Mouse (Mus musculus) liver, embryonic 14.5 days (tissue): ENCODE results near the gene Alkbh7. TPM values are rescaled to one million over a fixed set of nuclear protein-coding genes. Genes with fewer than 3 reads are reported as not detected.

ENCODE experiments used
- ATAC-seq: fragments of 200-750 bp; cut with Nextera tagmentation; 2 replicates; pipeline ENCODE4 v1.8.0; 2017; ENCODE audit warnings: moderate number of reproducible peaks, mild to moderate bottlenecking, moderate library complexity; ENCODE audit not compliant: insufficient read depth
- DNase-seq, 3 experiments: peaks; one replicate each; pipeline ENCODE4 v3.0.0-alpha.2; 2012 to 2013; ENCODE audit warnings: low read depth in 3 of 3, low spot score in 3 of 3
- H3K27ac ChIP-seq: fragments of 300-500 bp; sonication (generic); 2 replicates; pipeline ENCODE4 v1.5.1; 2014; ENCODE audit warnings: moderate library complexity, mild to moderate bottlenecking, control low read depth, inconsistent platforms
- H3K27me3 ChIP-seq: fragments of 300-500 bp; sonication (generic); 2 replicates; pipeline ENCODE4 v1.6.1; 2014; ENCODE audit warnings: mild to moderate bottlenecking, low read length, moderate library complexity; ENCODE audit not compliant: control insufficient read depth, insufficient read depth
- H3K36me3 ChIP-seq: fragments of 300-500 bp; sonication (generic); replicated peaks from 2 replicates; pipeline ENCODE4 v1.6.1; 2014; ENCODE audit warnings: low read depth; ENCODE audit not compliant: control insufficient read depth, insufficient read depth
- H3K4me1 ChIP-seq, 2 experiments: fragments of 200-500 bp in 1 of 2; fragments of 300-500 bp in 1 of 2; sonication (generic) in 1 of 2; replicated peaks; 2 replicates each; pipeline ENCODE4 v1.6.1; 2012 to 2014; ENCODE audit warnings: antibody characterized with exemption in 1 of 2, inconsistent platforms in 1 of 2, low read length in 1 of 2; ENCODE audit not compliant: control insufficient read depth in 2 of 2, insufficient read depth in 2 of 2
- H3K4me2 ChIP-seq: fragments of 300-500 bp; sonication (generic); 2 replicates; pipeline ENCODE4 v1.6.1; 2014; ENCODE audit warnings: low read depth, mild to moderate bottlenecking, control low read depth, moderate library complexity
- H3K4me3 ChIP-seq, 2 experiments: fragments of 200-500 bp in 1 of 2; fragments of 300-500 bp in 1 of 2; sonication (generic) in 1 of 2; 2 replicates each; pipeline ENCODE4 v1.5.1; 2012 to 2014; ENCODE audit warnings: low read depth in 2 of 2, low read length in 2 of 2, mild to moderate bottlenecking in 2 of 2, control low read depth in 1 of 2, inconsistent platforms in 1 of 2, moderate library complexity in 1 of 2; ENCODE audit not compliant: insufficient read depth in 1 of 2
- H3K9ac ChIP-seq: fragments of 300-500 bp; sonication (generic); replicated peaks from 2 replicates; pipeline ENCODE4 v1.6.1; 2014; ENCODE audit warnings: mild to moderate bottlenecking, control low read depth, moderate library complexity
- H3K9me3 ChIP-seq: fragments of 300-500 bp; sonication (generic); 2 replicates; pipeline ENCODE4 v1.6.1; 2016; ENCODE audit warnings: low read length, mixed read lengths; ENCODE audit not compliant: control insufficient read depth
- CTCF ChIP-seq: IDR thresholded peaks from 2 replicates; pipeline ENCODE4 v1.5.1; 2016; ENCODE audit warnings: antibody characterized with exemption, low read depth, control low read depth
- EP300 ChIP-seq: IDR thresholded peaks from 2 replicates; pipeline ENCODE4 v1.6.1; 2016; ENCODE audit warnings: antibody characterized with exemption, low read depth
- WGBS: fragments of 180-500 bp; shearing (Covaris S2); extraction: QIAGEN DNeasy Blood & Tissue Kit; methylation state at CpG from one replicate; pipeline ENCODE4 v1.1.7; 2014; ENCODE audit not compliant: insufficient replicate concordance; 5-methylcytosine and 5-hydroxymethylcytosine counted together
- polyA plus RNA-seq, 2 experiments: library from polyadenylated mRNA; depleted of rRNA in 1 of 2; stranded (reverse) in 1 of 2; unstranded in 1 of 2; fragments of >200 nt; fragmentation: Nextera tagmentation in 1 of 2; extraction: Ambion mirVana in 1 of 2; gene quantifications; 2 replicates each; pipeline versions ENCODE4 v1.2.1 to v1.2.3; 2012 to 2014

The Alkbh7 gene
- polyA plus RNA-seq, 2 experiments: 12.1 to 15.4 TPM

DNA sequence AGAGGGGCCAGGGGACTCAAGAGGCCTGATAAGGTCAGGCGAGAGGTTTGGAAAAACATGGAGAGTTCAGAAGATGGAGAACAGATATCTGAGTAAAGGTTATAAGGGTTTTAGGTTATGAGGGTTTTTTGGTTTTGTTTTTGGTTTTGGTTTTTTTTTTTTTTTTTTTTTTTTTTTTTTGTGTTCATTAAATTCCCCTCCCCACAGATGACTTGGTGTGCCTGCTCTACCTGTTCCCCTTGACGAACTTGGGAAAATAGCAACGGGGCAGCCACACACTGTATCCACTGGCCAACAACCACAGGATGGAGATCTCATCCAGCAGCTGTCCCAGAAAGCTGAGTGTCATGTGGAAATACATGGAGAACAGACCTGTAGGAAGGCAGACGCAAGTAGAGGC lies 38.5 kb upstream of the Alkbh7 start:
- 58% methylated on average over 4 of the region's 4 CpGs for WGBS
- H3K4me2 ChIP-seq: no peak overlapping the region
- no peak for DNase-seq

DNA sequence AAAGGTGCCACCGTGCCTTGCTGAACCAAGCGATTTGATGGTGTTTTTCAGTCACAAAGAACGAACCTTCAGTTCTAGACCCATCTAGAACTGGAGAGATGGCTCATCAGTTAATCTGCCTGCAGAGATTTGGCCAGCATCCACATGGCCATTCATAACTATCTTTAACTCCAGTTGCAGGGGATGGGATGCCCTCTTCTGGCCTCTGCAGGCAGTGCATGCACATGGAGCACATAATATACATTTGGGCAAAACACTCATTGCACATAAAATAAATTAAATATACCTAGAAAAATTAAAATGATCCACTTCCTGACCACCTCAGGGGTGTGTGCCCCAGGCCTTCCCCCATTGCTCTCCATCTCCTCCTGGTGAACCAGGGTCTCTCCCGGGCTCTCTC lies 35.3 kb upstream of the Alkbh7 start:
- Histone ChIP-seq H3K36me3 (no peaks in the 10 kb centered on the region), H3K27ac (no peak overlapping the region), H3K4me2 (no peak overlapping the region), H3K9me3 (no peaks in the 10 kb centered on the region), H3K9ac (no peak overlapping the region), H3K4me1 (peaks cover 13 to 14% of the 10 kb centered on the region in 2 experiments), H3K27me3 (no peaks in the 10 kb centered on the region), H3K4me3 (no peak overlapping the region)
- TF ChIP-seq EP300 (no peak), CTCF (peak; percentile 39)
- DNase-seq: no peak
- ATAC-seq: no peak
- WGBS: 77% methylated on average over 4 of the region's 4 CpGs

More for the DNA sequence above, 38.5 kb upstream of the Alkbh7 start:
- H3K4me1 ChIP-seq: peaks cover 13 to 14% of the 10 kb centered on the region in 2 experiments
- no peaks in the 10 kb centered on the region for H3K36me3 ChIP-seq
- ATAC-seq: no peak
- no peaks in the 10 kb centered on the region for H3K9me3 ChIP-seq
- TF ChIP-seq EP300 (no peak), CTCF (no peak)
- H3K9ac ChIP-seq: no peak overlapping the region
- H3K27me3 ChIP-seq: no peaks in the 10 kb centered on the region
- H3K27ac ChIP-seq: no peak overlapping the region
- no peak overlapping the region for H3K4me3 ChIP-seq

DNA sequence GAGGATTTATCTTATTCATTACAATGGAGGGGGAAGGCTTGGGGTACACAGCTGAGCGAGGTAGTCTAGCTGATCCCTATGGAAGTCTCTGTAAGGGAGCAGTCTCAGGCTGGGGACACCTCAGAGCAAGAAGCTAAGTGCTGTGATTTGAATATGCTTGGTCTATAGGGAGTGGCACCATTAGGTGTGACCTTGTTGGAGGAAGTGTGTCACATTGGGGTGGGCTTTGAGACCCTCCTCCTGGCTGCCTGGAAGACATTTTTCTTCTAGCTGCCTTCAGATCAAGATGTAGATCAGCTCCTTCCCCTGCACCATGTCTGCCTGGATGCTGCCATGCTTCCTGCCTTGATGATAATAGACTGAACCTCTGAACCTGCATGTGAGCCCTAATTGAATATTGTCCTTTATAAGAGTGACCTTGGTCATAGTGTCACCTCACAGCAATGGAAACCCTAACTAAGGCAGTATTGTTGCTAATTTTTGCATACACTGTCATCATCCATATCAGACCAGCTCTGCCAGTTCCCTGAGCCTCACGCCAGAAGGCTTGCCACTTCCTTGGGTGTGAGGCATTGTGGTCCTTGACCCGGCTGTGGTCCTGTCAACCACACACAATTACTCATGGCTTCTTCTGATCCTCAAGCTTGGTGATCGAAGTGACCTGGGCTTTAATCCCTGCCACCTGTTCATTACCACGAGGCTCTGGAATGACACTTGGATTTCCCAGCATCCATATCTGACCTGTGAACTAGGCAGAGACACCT lies 34.3 kb upstream of the Alkbh7 start:
- ATAC-seq: no peak
- Histone ChIP-seq H3K4me3 (no peak overlapping the region), H3K4me1 (peaks cover 7% of the 10 kb centered on the region in 2 experiments), H3K9me3 (no peaks in the 10 kb centered on the region), H3K4me2 (no peak overlapping the region), H3K36me3 (no peaks in the 10 kb centered on the region), H3K9ac (no peak overlapping the region), H3K27me3 (no peaks in the 10 kb centered on the region), H3K27ac (no peak overlapping the region)
- 44% methylated on average over 5 of the region's 5 CpGs for WGBS
- TF ChIP-seq CTCF (no peak), EP300 (no peak)
- DNase-seq: no peak

DNA sequence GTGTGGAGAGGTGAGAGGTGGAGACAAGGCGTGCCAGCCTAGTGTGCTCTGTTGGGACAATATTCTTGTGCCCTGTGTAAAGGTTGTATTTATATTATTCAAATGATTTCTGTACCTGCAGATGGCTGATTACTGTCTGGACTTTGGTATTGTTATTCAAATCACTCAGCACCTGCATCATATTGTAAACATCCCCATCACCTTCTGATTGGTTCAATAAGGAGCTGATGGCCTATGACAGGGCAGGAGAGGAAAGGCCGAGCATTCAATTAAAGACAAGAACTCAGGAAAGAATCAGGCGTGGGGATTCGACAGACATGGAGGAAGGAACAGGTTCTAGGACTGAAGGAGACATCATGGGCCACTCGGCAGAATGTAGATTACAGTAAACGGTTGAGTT lies 33.5 kb upstream of the Alkbh7 start:
- H3K27ac ChIP-seq: no peak overlapping the region
- no peak for TF ChIP-seq CTCF
- TF ChIP-seq EP300: no peak
- H3K36me3 ChIP-seq: no peaks in the 10 kb centered on the region
- DNase-seq: no peak
- 58% methylated on average over 6 of the region's 6 CpGs for WGBS
- H3K4me2 ChIP-seq: no peak overlapping the region
- H3K4me3 ChIP-seq: no peak overlapping the region
- no peaks in the 10 kb centered on the region for H3K9me3 ChIP-seq
- H3K4me1 ChIP-seq: no peaks in the 10 kb centered on the region
- H3K9ac ChIP-seq: no peak overlapping the region
- ATAC-seq: no peak
- H3K27me3 ChIP-seq: no peaks in the 10 kb centered on the region

DNA sequence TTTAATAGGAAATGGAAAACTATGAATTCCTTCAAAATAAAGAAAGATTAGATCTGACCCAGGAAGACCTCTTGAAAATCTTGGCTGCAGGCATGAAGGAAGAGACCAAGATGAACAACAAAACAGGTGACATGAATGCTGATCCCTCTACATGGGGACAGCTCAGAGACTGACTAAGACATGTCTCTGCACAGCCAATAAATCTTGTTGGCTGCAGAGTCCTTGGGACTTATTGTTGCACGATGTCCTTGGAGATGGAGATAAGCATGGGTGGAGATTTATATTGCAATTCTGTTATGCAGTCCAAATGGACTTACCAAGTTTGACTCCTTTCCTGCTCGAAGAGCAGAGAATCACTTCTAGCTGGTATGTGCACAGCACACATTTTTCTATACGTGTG lies 27.8 kb upstream of the Alkbh7 start:
- Histone ChIP-seq H3K27ac (no peak overlapping the region), H3K4me3 (no peak overlapping the region), H3K9ac (no peak overlapping the region), H3K9me3 (no peaks in the 10 kb centered on the region), H3K27me3 (no peaks in the 10 kb centered on the region; the same call in 1 of the 2 replicates), H3K4me2 (no peak overlapping the region), H3K36me3 (no peaks in the 10 kb centered on the region), H3K4me1 (no peaks in the 10 kb centered on the region)
- DNase-seq: no peak
- TF ChIP-seq EP300: no peak
- TF ChIP-seq CTCF: no peak
- ATAC-seq: no peak
- WGBS: 40% methylated on average over 3 of the region's 3 CpGs
